Mouse (Mus musculus) lung, adult 2 months (tissue): ENCODE results near the gene Hs6st2. TPM values are rescaled to one million over a fixed set of nuclear protein-coding genes. Genes with fewer than 3 reads are reported as not detected.

Experiments used
- DNase-seq: peaks from one replicate; pipeline ENCODE4 v3.0.0; 2022
- H3K4me1 ChIP-seq: fragments of 200-500 bp; 2 replicates; pipeline ENCODE4 v1.6.1; 2011; ENCODE audit warnings: low read length; ENCODE audit not compliant: control insufficient read depth, insufficient read depth
- H3K4me3 ChIP-seq: fragments of 200-500 bp; replicated peaks from 2 replicates; pipeline ENCODE3; 2011; ENCODE audit warnings: low read depth, mild to moderate bottlenecking, control low read depth, low read length; ENCODE audit errors: extremely low read depth
- CTCF ChIP-seq: fragments of 200-500 bp; IDR thresholded peaks from 2 replicates; pipeline ENCODE4 v1.5.1; 2011; ENCODE audit warnings: mild to moderate bottlenecking, low read length, control low read depth; ENCODE audit not compliant: insufficient read depth
- POLR2A ChIP-seq: fragments of 200-500 bp; IDR thresholded peaks from 2 replicates; pipeline ENCODE4 v1.6.1; 2011; ENCODE audit warnings: low read depth, mild to moderate bottlenecking, control low read depth, low read length, borderline replicate concordance; ENCODE audit errors: extremely low read depth
- WGBS: fragments of 180-500 bp; shearing (Covaris S2); methylation state at CpG from one replicate; pipeline ENCODE4 v1.1.7; 2018; 5-methylcytosine and 5-hydroxymethylcytosine counted together
- polyA plus RNA-seq: library from polyadenylated mRNA; depleted of rRNA; stranded (reverse); fragments of >200 nt; gene quantifications from 2 replicates; pipeline ENCODE4 v1.2.3, GENCODE M21; 2012

Gene Hs6st2
- polyA plus RNA-seq, 1 experiment: 2.3 TPM

GRCm38 (mm10) chrX:51592751-51593150 is 88.9 kb downstream of the Hs6st2 start:
- TF ChIP-seq CTCF: no peak
- TF ChIP-seq POLR2A: no peak
- no peaks in the 10 kb centered on the region for H3K4me1 ChIP-seq

GRCm38 (mm10) chrX:51590448-51591010 is 91.1 kb downstream of the Hs6st2 start:
- TF ChIP-seq POLR2A (no peak), CTCF (no peak)
- no peaks in the 10 kb centered on the region for H3K4me1 ChIP-seq
- 75% methylated on average over 8 of the region's 8 CpGs for WGBS
- H3K4me3 ChIP-seq: no peak overlapping the region
- no peak for DNase-seq

More at GRCm38 (mm10) chrX:51592751-51593150, 88.9 kb downstream of the Hs6st2 start:
- WGBS: 100% methylated on average over 1 of the region's 1 CpGs
- no peak for DNase-seq
- no peak overlapping the region for H3K4me3 ChIP-seq

- Histone ChIP-seq H3K4me1 (no peaks in the 10 kb centered on the region), H3K4me3 (no peak overlapping the region)
- 72% methylated on average over 3 of the region's 3 CpGs for WGBS
- DNase-seq: no peak
- TF ChIP-seq CTCF: no peak
- TF ChIP-seq POLR2A: no peak
Observed at GRCm38 (mm10) chrX:51585444-51585843, 96.2 kb downstream of the Hs6st2 start.

- DNase-seq: no peak
- no peak overlapping the region for H3K4me3 ChIP-seq
- H3K4me1 ChIP-seq: no peaks in the 10 kb centered on the region
- TF ChIP-seq CTCF (no peak), POLR2A (no peak)
- WGBS: 57% methylated on average over 3 of the region's 3 CpGs
Observed at GRCm38 (mm10) chrX:51581704-51582103, 100.0 kb downstream of the Hs6st2 start.

GRCm38 (mm10) chrX:51561880-51562279 is 119.8 kb downstream of the Hs6st2 start:
- WGBS: 48% methylated on average over 1 of the region's 1 CpGs
- TF ChIP-seq CTCF (no peak), POLR2A (no peak)
- Histone ChIP-seq H3K4me3 (no peak overlapping the region), H3K4me1 (no peaks in the 10 kb centered on the region)
- no peak for DNase-seq

- no peak for DNase-seq
- 80% methylated on average over 5 of the region's 5 CpGs for WGBS
- H3K4me3 ChIP-seq: no peak overlapping the region
- H3K4me1 ChIP-seq: no peaks in the 10 kb centered on the region
- TF ChIP-seq POLR2A (no peak), CTCF (no peak)
Observed at GRCm38 (mm10) chrX:51539626-51540025, 142.0 kb downstream of the Hs6st2 start.

- no peak for DNase-seq
- TF ChIP-seq POLR2A (no peak), CTCF (no peak)
- WGBS: 78% methylated on average over 3 of the region's 3 CpGs
- Histone ChIP-seq H3K4me1 (no peaks in the 10 kb centered on the region), H3K4me3 (no peak overlapping the region)
Observed at GRCm38 (mm10) chrX:51537082-51537481, 144.6 kb downstream of the Hs6st2 start.

- Histone ChIP-seq H3K4me1 (no peaks in the 10 kb centered on the region), H3K4me3 (no peak overlapping the region)
- TF ChIP-seq CTCF: no peak
- no peak for TF ChIP-seq POLR2A
- no peak for DNase-seq
- WGBS: 87% methylated on average over 6 of the region's 6 CpGs
Observed at GRCm38 (mm10) chrX:51535226-51535625, 146.4 kb downstream of the Hs6st2 start.

- Histone ChIP-seq H3K4me3 (no peak overlapping the region), H3K4me1 (no peaks in the 10 kb centered on the region)
- no peak for DNase-seq
- no peak for TF ChIP-seq CTCF
- TF ChIP-seq POLR2A: no peak
- WGBS: 74% methylated on average over 1 of the region's 1 CpGs
Observed at GRCm38 (mm10) chrX:51531136-51531535, 150.5 kb downstream of the Hs6st2 start.

- Histone ChIP-seq H3K4me3 (no peak overlapping the region), H3K4me1 (no peaks in the 10 kb centered on the region)
- TF ChIP-seq CTCF (no peak), POLR2A (no peak)
- DNase-seq: no peak
Observed at GRCm38 (mm10) chrX:51528601-51529000, 153.1 kb downstream of the Hs6st2 start.

- no peak for TF ChIP-seq CTCF
- TF ChIP-seq POLR2A: no peak
- no peak for DNase-seq
- H3K4me3 ChIP-seq: no peak overlapping the region
- no peaks in the 10 kb centered on the region for H3K4me1 ChIP-seq
- WGBS: 57% methylated on average over 1 of the region's 1 CpGs
Observed at GRCm38 (mm10) chrX:51514831-51515230, 166.8 kb downstream of the Hs6st2 start.
